Mouse (Mus musculus) heart, postnatal 0 days (tissue): ENCODE measurements at regions not wholly inside any gene's neighbourhood (a gene's known extent, or its start where the extent isn't known, plus 50 kb on each side); places are given as distances from the start of the nearest gene placed in this dataset.

ENCODE experiments used
- CTCF ChIP-seq: IDR thresholded peaks from 2 replicates; pipeline ENCODE4 v1.5.1; 2016; ENCODE audit warnings: antibody characterized with exemption, control low read depth, low read depth
- EP300 ChIP-seq: IDR thresholded peaks from 2 replicates; pipeline ENCODE4 v1.6.1; 2016; ENCODE audit warnings: antibody characterized with exemption, low read depth

DNA sequence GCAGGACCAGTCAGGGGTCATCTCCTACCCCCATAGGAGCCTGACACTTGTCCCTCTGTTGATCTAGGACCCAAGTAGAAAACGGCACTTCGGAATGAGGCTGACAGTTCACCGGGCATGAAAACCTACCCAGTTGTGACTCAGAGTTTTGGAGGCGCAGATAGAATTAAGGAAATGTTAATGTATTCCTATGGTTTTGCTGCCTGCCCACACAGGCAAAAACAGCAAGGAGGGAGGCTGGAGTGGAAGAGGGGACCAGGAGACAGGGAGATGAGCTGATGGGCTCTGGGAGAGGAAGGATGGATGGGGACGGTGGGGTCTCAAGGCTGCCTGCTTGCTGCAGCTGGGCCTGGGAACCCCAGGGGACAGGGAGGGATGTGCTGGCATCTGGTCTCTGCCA is 210.1 kb upstream of the Gm4791 start:
- TF ChIP-seq CTCF, result no peak
- TF ChIP-seq EP300, result no peak
